Mouse (Mus musculus) MN1 (cell line): ENCODE data around the gene Atp5c1.

ENCODE experiments used
- DNase-seq: peaks from one replicate; pipeline ENCODE4 v3.0.0-alpha.2; 2016; ENCODE audit warnings: low spot score

The Atp5c1 gene

DNA sequence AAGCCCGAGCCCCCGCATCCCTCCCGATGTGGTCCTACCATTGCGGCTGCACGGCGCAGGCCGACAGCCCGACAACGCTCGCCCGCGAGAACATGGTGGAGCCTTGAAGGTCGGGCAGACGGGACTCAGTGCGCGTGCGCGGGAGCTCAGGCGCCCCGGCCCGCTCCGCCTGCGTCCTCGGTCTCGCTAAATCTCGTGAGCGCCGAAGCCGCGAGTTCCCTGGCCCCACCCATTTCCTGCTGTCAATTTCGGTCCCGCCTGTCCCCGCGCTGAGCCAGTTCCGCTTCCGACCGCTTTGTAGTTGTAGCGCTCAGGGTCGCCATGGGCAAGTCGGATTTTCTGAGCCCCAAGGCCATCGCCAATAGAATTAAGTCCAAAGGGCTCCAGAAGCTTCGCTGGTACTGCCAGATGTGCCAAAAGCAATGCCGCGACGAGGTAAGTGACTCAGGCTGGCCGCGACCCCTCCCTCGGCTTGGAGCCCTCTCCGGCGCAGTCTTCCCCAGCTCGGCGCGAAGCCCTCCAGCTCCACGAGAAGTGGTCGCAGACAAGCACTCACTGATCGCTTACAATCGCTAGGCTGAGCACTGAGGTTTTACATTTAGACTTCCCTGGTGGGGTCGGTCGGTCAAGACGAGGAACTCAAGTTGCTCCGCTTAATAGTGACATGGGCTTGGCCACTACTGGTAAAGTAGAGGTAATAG is at the start of gene Atp5c1, which contains the start of gene Kin:
Atp5c1 (minus strand) TSS at position 201 of the 701 bp plus-strand sequence.
Kin (plus strand) TSS at position 284 of the 701 bp plus-strand sequence.
- peak; percentile 95 for DNase-seq

- no peak for DNase-seq
Observed at GRCm38 (mm10) chr2:10128571-10128970, 48.3 kb upstream of the Atp5c1 start.

- no peak for DNase-seq
Observed at GRCm38 (mm10) chr2:10127471-10127870, 47.2 kb upstream of the Atp5c1 start.

- DNase-seq: no peak
Observed at GRCm38 (mm10) chr2:10126122-10126521, 45.8 kb upstream of the Atp5c1 start.

DNA sequence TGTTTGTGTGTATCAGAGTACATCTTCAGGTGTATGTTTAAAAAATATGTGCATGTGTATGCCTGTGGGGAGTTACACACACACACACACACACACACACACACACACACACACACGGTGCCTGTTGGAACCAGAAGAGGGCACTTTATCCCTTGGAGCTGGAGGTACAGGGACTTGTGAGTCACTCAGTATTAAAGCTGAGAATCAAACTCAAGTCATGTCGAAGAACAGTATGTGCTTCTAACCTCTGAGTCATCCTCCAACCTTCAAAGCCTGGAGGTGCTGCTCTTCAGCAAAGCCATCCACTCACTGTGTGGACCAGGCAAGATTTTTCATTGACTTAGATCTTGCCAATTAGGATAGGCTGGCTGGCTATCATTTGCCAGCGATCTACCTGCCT is 41.5 kb upstream of the Atp5c1 start:
- DNase-seq: no peak

GRCm38 (mm10) chr2:10119276-10119675 is 39.0 kb upstream of the Atp5c1 start:
- DNase-seq: no peak

GRCm38 (mm10) chr2:10118751-10119150 is 38.4 kb upstream of the Atp5c1 start:
- DNase-seq: no peak

- no peak for DNase-seq
Observed at GRCm38 (mm10) chr2:10108535-10109189, 28.4 kb upstream of the Atp5c1 start.

GRCm38 (mm10) chr2:10101180-10101579 is 20.9 kb upstream of the Atp5c1 start:
- DNase-seq: peak; percentile 10

DNA sequence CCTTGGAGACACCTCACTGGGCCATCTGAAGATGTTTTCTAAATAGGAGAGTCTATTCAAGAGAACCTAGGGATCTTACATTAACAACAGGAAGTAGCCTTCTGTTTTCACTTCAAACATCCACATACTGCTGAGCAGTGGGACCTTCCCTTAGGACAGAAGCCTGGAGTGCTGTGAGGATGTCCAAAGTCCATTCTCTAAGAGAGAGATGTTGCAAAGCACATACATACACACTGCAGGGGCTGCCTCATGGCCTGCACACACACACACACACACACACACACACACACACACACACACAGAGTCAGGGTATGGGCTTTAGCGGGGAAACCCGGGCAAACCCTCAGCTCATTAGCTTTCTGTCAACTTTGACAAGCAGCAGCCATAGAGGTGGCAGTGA is 20.2 kb upstream of the Atp5c1 start:
- no peak for DNase-seq

DNA sequence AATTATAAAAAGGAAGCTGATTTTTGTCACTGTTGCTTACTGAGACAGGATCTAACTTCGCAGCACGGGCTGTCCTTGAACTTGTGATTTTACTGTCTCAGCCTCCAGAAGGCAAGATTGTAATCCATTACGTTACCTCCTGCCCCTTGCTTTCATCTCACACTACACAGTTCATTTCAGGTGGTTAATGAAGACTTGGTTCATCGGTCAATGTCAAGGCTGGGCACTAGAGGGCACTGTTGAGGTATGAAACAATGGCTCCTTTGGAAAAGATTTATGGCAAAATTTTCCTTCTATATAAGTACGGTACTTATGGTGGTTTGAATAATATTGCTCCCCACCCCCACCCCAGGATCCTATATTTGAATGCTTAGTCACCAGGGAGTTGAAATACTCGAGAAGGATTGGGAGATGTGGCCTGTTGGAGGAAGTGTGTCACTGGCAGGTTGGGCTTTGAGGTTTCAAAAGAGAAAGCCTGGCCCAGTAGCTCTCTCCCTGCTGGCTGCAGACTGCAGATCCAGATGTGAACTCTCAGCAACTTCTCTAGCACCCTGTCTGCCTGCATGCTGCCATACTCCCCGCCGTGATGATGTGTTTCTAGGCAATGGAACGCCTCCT is 18.4 kb upstream of the Atp5c1 start:
- peak; percentile 30 for DNase-seq

DNA sequence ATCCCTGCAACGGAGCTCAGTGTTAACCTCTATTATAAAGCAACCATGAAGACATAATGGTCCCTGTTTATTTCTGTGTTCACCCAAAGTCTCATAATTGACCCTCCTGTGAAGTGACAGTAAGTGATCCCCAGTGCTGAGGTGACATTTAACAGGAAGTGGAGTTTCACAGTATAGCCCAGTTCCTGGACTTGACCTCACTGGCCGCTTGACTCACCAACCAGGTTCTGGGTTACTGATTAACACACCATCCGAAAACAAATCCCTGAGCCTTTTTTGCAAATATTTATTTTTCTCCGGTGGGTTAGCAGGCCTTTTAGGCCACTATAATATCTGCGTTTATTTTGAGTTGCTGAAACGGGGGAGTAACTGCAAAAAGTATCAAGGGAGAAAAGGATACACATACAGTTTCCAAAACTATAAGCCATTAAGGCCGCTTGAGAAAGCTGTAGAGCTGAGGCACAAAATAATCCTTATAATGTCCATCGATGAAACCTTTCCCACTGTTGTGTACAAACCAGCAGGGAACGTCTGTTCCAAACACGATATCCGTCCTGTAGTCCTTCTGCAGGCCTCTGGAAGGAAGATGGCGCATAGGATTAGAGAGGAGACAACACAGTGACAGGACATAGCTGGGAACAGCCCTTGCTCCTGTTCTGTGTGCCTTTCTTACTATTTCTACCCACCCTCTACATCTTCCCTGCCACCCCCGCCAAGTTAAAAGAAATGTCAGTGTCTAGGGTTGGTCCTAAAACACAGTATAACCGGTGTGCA is 14.2 kb upstream of the Atp5c1 start:
- DNase-seq: no peak

DNA sequence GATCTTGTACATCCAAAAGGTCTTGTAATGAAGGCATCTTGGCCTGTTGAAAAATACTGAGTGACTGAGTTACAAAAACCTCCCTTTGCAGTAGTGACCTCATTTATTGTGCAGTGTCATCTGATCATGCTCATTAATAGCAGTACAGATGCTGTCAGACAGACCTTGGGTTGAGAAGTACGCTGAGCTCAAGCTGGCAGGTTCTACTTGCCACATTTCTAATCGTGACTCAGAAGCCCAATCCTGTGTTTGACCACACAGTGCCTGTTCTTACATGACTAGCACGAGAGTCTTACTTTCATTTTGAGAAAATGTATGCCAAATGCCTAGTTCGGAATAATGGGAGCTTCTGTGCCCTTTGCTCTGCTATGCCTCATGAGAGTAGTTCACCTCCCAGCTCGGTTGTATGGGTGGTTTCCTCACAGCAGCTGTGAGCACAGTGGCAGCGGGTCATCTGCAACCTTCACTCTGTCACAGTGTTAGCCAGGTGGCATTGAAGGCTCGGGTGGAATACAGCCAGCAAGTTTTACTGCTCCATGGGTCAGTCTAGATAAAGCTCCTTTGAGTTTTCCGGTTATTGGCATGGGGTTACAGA is 7.0 kb upstream of the Atp5c1 start:
- no peak for DNase-seq

GRCm38 (mm10) chr2:10082737-10083136 is 2.4 kb upstream of the Atp5c1 start:
- DNase-seq: no peak

DNA sequence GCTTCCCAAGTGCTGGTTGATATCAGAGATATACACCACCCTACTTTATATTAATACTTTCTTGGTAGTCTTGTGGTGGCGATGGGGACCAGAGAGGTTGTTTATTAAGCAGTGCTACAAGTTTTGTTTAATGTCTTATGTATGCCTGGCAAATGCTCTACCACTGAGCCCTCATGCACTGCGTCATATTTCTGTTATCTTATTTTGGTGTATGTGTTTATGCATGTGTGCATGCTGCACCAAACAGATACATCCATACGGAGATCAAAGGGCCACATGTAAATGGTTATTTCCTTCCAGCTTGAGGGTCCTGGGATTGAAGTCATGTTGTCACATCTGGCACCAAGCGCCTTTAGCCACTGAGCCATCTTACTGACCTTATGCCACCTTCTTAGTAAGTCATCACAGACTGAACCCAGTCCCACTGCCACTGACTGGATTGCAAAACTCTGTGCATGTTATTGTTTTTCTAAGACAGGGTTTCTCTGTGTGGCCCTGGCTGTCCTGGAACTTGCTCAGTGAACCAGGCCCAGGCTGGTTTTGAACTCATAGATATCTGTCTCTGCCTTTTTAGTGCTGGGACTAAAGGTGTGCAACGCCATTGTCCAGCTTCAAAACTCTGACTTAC is 1.3 kb upstream of the Atp5c1 start:
- DNase-seq: no peak

GRCm38 (mm10) chr2:10079745-10080309 is 483 bp downstream of the Atp5c1 start:
- peak; percentile 27 for DNase-seq

- no peak for DNase-seq
Observed at GRCm38 (mm10) chr2:10076675-10077074, 3.6 kb downstream of the Atp5c1 start.

- no peak for DNase-seq
Observed at GRCm38 (mm10) chr2:10074470-10074869, 5.8 kb downstream of the Atp5c1 start.

- no peak for DNase-seq
Observed at GRCm38 (mm10) chr2:10071751-10072150, 8.6 kb downstream of the Atp5c1 start.

GRCm38 (mm10) chr2:10058836-10059235 is 21.5 kb downstream of the Atp5c1 start:
- no peak for DNase-seq

DNA sequence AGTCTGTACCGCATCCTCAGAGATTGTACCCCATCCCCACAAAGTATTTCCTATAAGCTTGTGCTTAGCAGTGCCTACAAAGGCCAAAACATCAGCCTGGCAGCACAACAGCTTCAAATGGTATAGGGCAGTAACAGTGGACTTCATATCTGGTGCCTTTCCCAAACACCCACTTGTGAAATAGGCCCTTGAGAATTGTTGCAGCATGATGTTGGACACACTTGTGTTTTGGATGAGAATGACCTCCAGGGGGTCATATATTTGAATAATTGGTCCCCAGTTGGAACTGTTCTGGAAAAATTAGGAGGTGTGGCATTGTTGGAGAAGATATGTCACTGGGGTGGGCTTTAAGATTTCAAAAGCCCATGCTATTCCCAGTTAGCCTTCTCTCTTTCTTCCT is 28.3 kb downstream of the Atp5c1 start:
- DNase-seq: no peak
